Mouse (Mus musculus) heart, postnatal 0 days (tissue): ENCODE measurements around the gene Cit.

Experiments
- CTCF ChIP-seq: IDR thresholded peaks from 2 replicates; pipeline ENCODE4 v1.5.1; 2016; ENCODE audit warnings: antibody characterized with exemption, control low read depth, low read depth
- EP300 ChIP-seq: IDR thresholded peaks from 2 replicates; pipeline ENCODE4 v1.6.1; 2016; ENCODE audit warnings: antibody characterized with exemption, low read depth

- no peak for TF ChIP-seq CTCF
- no peak for TF ChIP-seq EP300
Observed at GRCm38 (mm10) chr5:116007723-116008122, 162.6 kb downstream of the Cit start.
